Mouse (Mus musculus) small intestine, adult 2 months (tissue): ENCODE results near the gene Plau.

Source experiments
- CTCF ChIP-seq: fragments of 200-500 bp; IDR thresholded peaks from 2 replicates; pipeline ENCODE4 v1.5.1; 2012; ENCODE audit warnings: low read depth, mild to moderate bottlenecking, control low read depth, inconsistent platforms, low read length, moderate library complexity, mixed read lengths; ENCODE audit not compliant: insufficient replicate concordance, insufficient read length; ENCODE audit errors: extremely low read depth
- POLR2A ChIP-seq: fragments of 200-500 bp; IDR thresholded peaks from 2 replicates; pipeline ENCODE4 v1.6.1; 2012; ENCODE audit warnings: low read depth, mild to moderate bottlenecking, control low read depth, inconsistent platforms, low read length, moderate library complexity

GRCm38 (mm10) chr14:20796643-20797042 is 39.8 kb upstream of the Plau start:
- no peak for TF ChIP-seq CTCF
- no peak for TF ChIP-seq POLR2A
